Mouse (Mus musculus) bone marrow, adult 2 months (tissue): ENCODE data around the gene Pde4c.

Experiments
- CTCF ChIP-seq: fragments of 200-500 bp; IDR thresholded peaks from 2 replicates; pipeline ENCODE4 v1.5.1; 2011; ENCODE audit warnings: low read length, control low read depth; ENCODE audit not compliant: control insufficient read depth, insufficient read depth
- POLR2A ChIP-seq: fragments of 200-500 bp; IDR thresholded peaks from 2 replicates; pipeline ENCODE4 v1.6.1; 2011; ENCODE audit warnings: low read depth, mild to moderate bottlenecking, control low read depth, low read length, borderline replicate concordance; ENCODE audit not compliant: control insufficient read depth

GRCm38 (mm10) chr8:70682692-70683091, 40.8 kb upstream of the Pde4c start:
- TF ChIP-seq POLR2A (no peak), CTCF (no peak)
